Mouse (Mus musculus): ENCODE measurements at regions not wholly inside any gene's neighbourhood (a gene's known extent, or its start where the extent isn't known, plus 50 kb on each side); places are given as distances from the start of the nearest gene placed in this dataset.
"Not testable (repeated sequence)": the region's sequence is repeated elsewhere in the genome, so short reads cannot be mapped to it uniquely, and the experiment has no call there.

- Histone ChIP-seq H3K27ac (ENCODE audit: insufficient read depth, low read length) (no peak overlapping the region), H3K36me3 (ENCODE audit: control insufficient read depth, insufficient read depth, low read length) (no peaks in the 10 kb centered on the region), H3K4me1 (ENCODE audit: control insufficient read depth, insufficient read depth, insufficient read length) (no peaks in the 10 kb centered on the region), H3K27me3 (ENCODE audit: control insufficient read depth, insufficient read depth, low read length) (no peaks in the 10 kb centered on the region), H3K4me3 (ENCODE audit: extremely low read depth, insufficient read depth, insufficient read length) (no peak overlapping the region; the same call in 1 of the 2 replicates)
- DNase-seq (ENCODE audit: low read depth in 1 of 2, low spot score in 2 of 2): no peak
- TF ChIP-seq POLR2A (IDR thresholded peaks at IDR 0.05; ENCODE audit: low read depth, low read length) (no peak), CTCF (IDR thresholded peaks at IDR 0.05; ENCODE audit: extremely low read depth, insufficient read depth, insufficient read length, insufficient replicate concordance) (no peak)
- WGBS: 57% methylated on average over 21 of the region's 21 CpGs
Measured at GRCm38 (mm10) chr12:117378297-117378887, 137.9 kb upstream of the Rapgef5 start.

GRCm38 (mm10) chr12:117379103-117379850 is 137.0 kb upstream of the Rapgef5 start:
- WGBS: 74% methylated on average over 16 of the region's 16 CpGs
- Histone ChIP-seq H3K27ac (ENCODE audit: insufficient read depth, low read length) (no peak overlapping the region), H3K4me1 (ENCODE audit: control insufficient read depth, insufficient read depth, insufficient read length) (no peaks in the 10 kb centered on the region), H3K36me3 (ENCODE audit: control insufficient read depth, insufficient read depth, low read length) (no peaks in the 10 kb centered on the region), H3K4me3 (ENCODE audit: extremely low read depth, insufficient read depth, insufficient read length) (no peak overlapping the region), H3K27me3 (ENCODE audit: control insufficient read depth, insufficient read depth, low read length) (no peaks in the 10 kb centered on the region)
- no peak for TF ChIP-seq CTCF (IDR thresholded peaks at IDR 0.05; ENCODE audit: extremely low read depth, insufficient read depth, insufficient read length, insufficient replicate concordance)
- TF ChIP-seq POLR2A (IDR thresholded peaks at IDR 0.05; ENCODE audit: low read depth, low read length): no peak
- DNase-seq (ENCODE audit: low read depth in 1 of 2, low spot score in 2 of 2): no peak

- Histone ChIP-seq H3K27ac (ENCODE audit: insufficient read depth, low read length) (no peak overlapping the region), H3K4me1 (ENCODE audit: control insufficient read depth, insufficient read depth, insufficient read length) (no peaks in the 10 kb centered on the region), H3K27me3 (ENCODE audit: control insufficient read depth, insufficient read depth, low read length) (no peaks in the 10 kb centered on the region), H3K36me3 (ENCODE audit: control insufficient read depth, insufficient read depth, low read length) (no peaks in the 10 kb centered on the region), H3K4me3 (ENCODE audit: extremely low read depth, insufficient read depth, insufficient read length) (no peak overlapping the region)
- DNase-seq (ENCODE audit: low read depth in 1 of 2, low spot score in 2 of 2): no peak
- TF ChIP-seq CTCF (IDR thresholded peaks at IDR 0.05; ENCODE audit: extremely low read depth, insufficient read depth, insufficient read length, insufficient replicate concordance): no peak
- TF ChIP-seq POLR2A (IDR thresholded peaks at IDR 0.05; ENCODE audit: low read depth, low read length): no peak
- WGBS: 86% methylated on average over 6 of the region's 6 CpGs
Measured at GRCm38 (mm10) chr12:117380836-117381235, 135.4 kb upstream of the Rapgef5 start.

- WGBS: 78% methylated on average over 1 of the region's 4 CpGs
- not testable (repeated sequence) for H3K4me3 ChIP-seq (ENCODE audit: extremely low read depth, insufficient read depth, insufficient read length); H3K27ac ChIP-seq (ENCODE audit: insufficient read depth, low read length); H3K4me1 ChIP-seq (ENCODE audit: control insufficient read depth, insufficient read depth, insufficient read length); H3K36me3 ChIP-seq (ENCODE audit: control insufficient read depth, insufficient read depth, low read length); DNase-seq (ENCODE audit: low read depth in 1 of 2, low spot score in 2 of 2); H3K27me3 ChIP-seq (ENCODE audit: control insufficient read depth, insufficient read depth, low read length)
Measured at GRCm38 (mm10) chr12:117382727-117383126, 133.6 kb upstream of the Rapgef5 start.

- H3K4me1 ChIP-seq (ENCODE audit: control insufficient read depth, insufficient read depth, insufficient read length): no peaks in the 10 kb centered on the region
- WGBS: 20% methylated on average over 6 of the region's 6 CpGs
- H3K27ac ChIP-seq (ENCODE audit: insufficient read depth, low read length): no peak overlapping the region
- DNase-seq (ENCODE audit: low read depth in 1 of 2, low spot score in 2 of 2): peak; percentile 49 to 76
- H3K27me3 ChIP-seq (ENCODE audit: control insufficient read depth, insufficient read depth, low read length): no peaks in the 10 kb centered on the region
- no peaks in the 10 kb centered on the region for H3K36me3 ChIP-seq (ENCODE audit: control insufficient read depth, insufficient read depth, low read length)
- no peak overlapping the region for H3K4me3 ChIP-seq (ENCODE audit: extremely low read depth, insufficient read depth, insufficient read length)
- TF ChIP-seq CTCF (IDR thresholded peaks at IDR 0.05; ENCODE audit: extremely low read depth, insufficient read depth, insufficient read length, insufficient replicate concordance) (peak; percentile 84; the same call in 1 of the 2 replicates), POLR2A (IDR thresholded peaks at IDR 0.05; ENCODE audit: low read depth, low read length) (no peak)
Measured at GRCm38 (mm10) chr12:117385072-117385666, 131.1 kb upstream of the Rapgef5 start.

- H3K4me3 ChIP-seq (ENCODE audit: extremely low read depth, insufficient read depth, insufficient read length): no peak overlapping the region
- H3K27me3 ChIP-seq (ENCODE audit: control insufficient read depth, insufficient read depth, low read length): no peaks in the 10 kb centered on the region
- no peaks in the 10 kb centered on the region for H3K36me3 ChIP-seq (ENCODE audit: control insufficient read depth, insufficient read depth, low read length)
- 65% methylated on average over 1 of the region's 1 CpGs for WGBS
- TF ChIP-seq CTCF (IDR thresholded peaks at IDR 0.05; ENCODE audit: extremely low read depth, insufficient read depth, insufficient read length, insufficient replicate concordance) (no peak), POLR2A (IDR thresholded peaks at IDR 0.05; ENCODE audit: low read depth, low read length) (no peak)
- no peak for DNase-seq (ENCODE audit: low read depth in 1 of 2, low spot score in 2 of 2)
- no peak overlapping the region for H3K27ac ChIP-seq (ENCODE audit: insufficient read depth, low read length)
- no peaks in the 10 kb centered on the region for H3K4me1 ChIP-seq (ENCODE audit: control insufficient read depth, insufficient read depth, insufficient read length)
Measured at GRCm38 (mm10) chr12:117385697-117386096, 130.6 kb upstream of the Rapgef5 start.

GRCm38 (mm10) chr12:117386957-117387356 is 129.3 kb upstream of the Rapgef5 start:
- WGBS: 81% methylated on average over 9 of the region's 9 CpGs
- no peak for DNase-seq (ENCODE audit: low read depth in 1 of 2, low spot score in 2 of 2)
- no peak overlapping the region for H3K27ac ChIP-seq (ENCODE audit: insufficient read depth, low read length)

More at GRCm38 (mm10) chr12:117386957-117387356, 129.3 kb upstream of the Rapgef5 start:
- TF ChIP-seq POLR2A (IDR thresholded peaks at IDR 0.05; ENCODE audit: low read depth, low read length) (no peak), CTCF (IDR thresholded peaks at IDR 0.05; ENCODE audit: extremely low read depth, insufficient read depth, insufficient read length, insufficient replicate concordance) (no peak)
- Histone ChIP-seq H3K4me1 (ENCODE audit: control insufficient read depth, insufficient read depth, insufficient read length) (no peaks in the 10 kb centered on the region), H3K4me3 (ENCODE audit: extremely low read depth, insufficient read depth, insufficient read length) (no peak overlapping the region), H3K36me3 (ENCODE audit: control insufficient read depth, insufficient read depth, low read length) (no peaks in the 10 kb centered on the region), H3K27me3 (ENCODE audit: control insufficient read depth, insufficient read depth, low read length) (no peaks in the 10 kb centered on the region)
